Mouse (Mus musculus) MEL (cell line): ENCODE data around the gene Prrg2.

Experiments used
- MEF2A ChIP-seq: IDR thresholded peaks from 2 replicates; pipeline ENCODE4 v1.6.1; 2014; ENCODE audit warnings: low read depth, mild to moderate bottlenecking, inconsistent platforms, low read length, improper control_type of control experiment; ENCODE audit not compliant: poor library complexity, insufficient replicate concordance, severe bottlenecking; ENCODE audit errors: extremely low read depth
- ZC3H11A ChIP-seq: IDR thresholded peaks from 2 replicates; pipeline ENCODE4 v1.6.1; 2012; ENCODE audit warnings: low read depth, mild to moderate bottlenecking, inconsistent platforms, low read length, improper control_type of control experiment

DNA sequence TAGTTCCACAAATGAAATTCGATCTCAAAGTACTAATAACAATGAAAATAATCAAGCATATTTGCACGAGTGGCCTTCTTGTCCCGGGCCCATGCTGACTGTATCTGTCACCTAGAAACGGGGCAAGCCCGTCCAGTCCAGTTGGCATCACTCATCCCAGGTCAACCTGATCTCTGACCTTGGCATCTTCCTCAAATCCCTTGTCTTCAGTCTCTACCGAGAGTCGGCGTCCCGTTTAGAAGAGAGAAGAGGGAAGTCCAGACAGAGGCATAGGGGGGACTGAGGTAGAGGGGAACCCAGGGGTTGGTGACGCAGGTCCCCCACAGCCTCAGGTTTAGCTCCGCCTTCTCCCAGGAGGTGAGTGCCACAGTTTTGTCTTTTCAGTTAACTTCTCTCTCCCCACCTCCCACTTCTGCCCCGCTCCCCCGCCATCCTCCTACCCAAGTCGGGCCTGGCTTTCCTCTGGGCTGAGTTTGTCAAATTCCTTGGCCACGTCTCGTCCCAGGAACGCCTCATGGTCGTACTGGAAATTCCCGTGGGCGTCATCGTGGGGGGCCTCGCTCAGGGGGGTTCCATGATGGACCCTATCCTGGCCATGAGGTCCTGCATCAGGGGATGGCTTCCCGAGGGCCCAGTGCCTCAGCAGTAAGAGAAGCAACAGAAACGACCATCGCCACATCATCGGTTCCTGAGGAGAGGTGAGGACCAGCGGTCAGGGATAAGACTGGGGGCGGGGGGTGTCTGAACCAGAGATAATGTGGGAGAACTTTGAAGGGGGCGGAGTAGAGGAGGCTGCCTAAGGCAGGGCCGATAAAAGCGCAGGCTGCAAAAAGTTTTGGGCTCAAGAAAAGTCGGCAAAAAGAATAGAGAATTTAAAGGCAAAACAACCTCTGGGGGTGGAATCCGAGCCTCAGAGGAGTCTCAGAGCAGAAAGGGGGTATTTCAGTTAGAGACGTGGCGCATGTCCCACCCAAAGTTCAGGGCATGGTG, 28.8 kb upstream of the Prrg2 start:
- no peak for TF ChIP-seq MEF2A
- TF ChIP-seq ZC3H11A, result no peak
